ENCODE assay signal across 9 mouse cellular contexts in the genomic region with DNA sequence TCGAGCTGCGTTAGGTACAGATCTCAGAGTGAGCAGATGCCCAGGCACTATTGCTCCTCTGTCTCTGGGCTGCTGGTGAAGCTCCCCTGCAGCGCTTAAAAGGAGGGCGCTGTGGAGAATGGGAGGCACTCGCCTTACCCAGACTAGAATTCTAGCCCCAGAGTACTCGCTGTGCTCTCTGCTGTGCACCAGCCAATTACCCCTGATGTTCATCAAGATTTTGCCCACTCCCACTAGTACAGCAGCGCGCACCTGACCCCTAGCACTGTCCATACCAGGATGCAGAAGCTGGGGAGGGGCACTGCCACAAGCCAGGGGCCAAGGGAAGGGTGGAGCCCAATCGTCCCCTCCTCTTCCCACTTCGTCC. TPM values are rescaled to one million over a fixed set of nuclear protein-coding genes. Genes with fewer than 3 reads are reported as not detected.
A peak's percentile ranks its signal among the peaks of the same experiment; 100 is the strongest.
DNase-seq lines count a peak whose midpoint lies in the region; ATAC-seq and TF ChIP-seq lines count a peak whose summit lies in the region.
"Had no signal": no experiment of that assay in that cellular context is flagged by ENCODE, and none has a peak within 500 bp of the region (broad histone marks: within the 10 kb centered on the region; RNA-seq: fewer than 3 reads in every experiment).

No protein-coding gene starts in this region.

- H3K4me2 ChIP-seq in hindbrain, embryonic 16.5 days (ENCODE audit: low read length) = peak overlapping the region; percentile 61

- DNase-seq in left cerebral cortex, adult 2 months (ENCODE audit: extremely low spot score in 1 of 2, low spot score in 2 of 2) = no peak
- no peak for DNase-seq in left cerebral cortex, postnatal 10 days (ENCODE audit: extremely low spot score in 1 of 2, low spot score in 2 of 2)
- no peak for DNase-seq in embryo, embryonic 11 days
- DNase-seq in adipocyte (ENCODE audit: low spot score) = no peak
- DNase-seq in ovary, adult 18-20 months (ENCODE audit: low spot score) = no peak

- intact Hi-C loops in left cerebral cortex, adult 2 months (cut with DNase I) = loop anchor here (1.0 to 2.0 kb wide), 2 partner anchors 27 to 178 kb away; no protein-coding TSS in a partner anchor
- intact Hi-C loops in left cerebral cortex, postnatal 10 days (cut with DNase I) = loop anchor here (2.0 kb wide), 1 partner anchor 28 kb away; no protein-coding TSS in a partner anchor

- peak overlapping the region; percentile 48 for H3K9ac ChIP-seq in hindbrain, embryonic 16.5 days (ENCODE audit: low read depth, low read length)

- peak; percentile 63 for ATAC-seq in erythroblast, adult 5-6 weeks (replicated peaks; ENCODE audit: low FRiP score, poor library complexity, severe bottlenecking)
- peak; percentile 81 for ATAC-seq in hindbrain, embryonic 16.5 days
- ATAC-seq in monocyte, adult 5-6 weeks (replicated peaks; ENCODE audit: insufficient number of reproducible peaks, low FRiP score, low TSS enrichment, poor library complexity, severe bottlenecking) = peak; percentile 25; the same call in 1 of the 2 replicates

- WGBS in hindbrain, embryonic 16.5 days = 8% methylated on average over 8 of the region's 10 CpGs

- no peak overlapping the region for H3K27ac ChIP-seq in left cerebral cortex, adult 2 months
- no peak overlapping the region for H3K27ac ChIP-seq in hindbrain, embryonic 16.5 days (ENCODE audit: low read depth, low read length)

- no peaks in the 10 kb centered on the region for H3K36me3 ChIP-seq in hindbrain, embryonic 16.5 days (ENCODE audit: control insufficient read depth, insufficient read depth, low read length)

- H3K4me3 ChIP-seq in left cerebral cortex, adult 2 months = peak overlapping the region; percentile 33
- peak overlapping the region; percentile 24 for H3K4me3 ChIP-seq in hindbrain, embryonic 16.5 days (ENCODE audit: low read length)

- no peaks in the 10 kb centered on the region for H3K9me3 ChIP-seq in hindbrain, embryonic 16.5 days (ENCODE audit: control insufficient read depth, low read length)

- 0 out of 2 replicates have a peak, but pooled peaks have one; percentile 0 for TF ChIP-seq CTCF in left cerebral cortex, adult 2 months (IDR thresholded peaks at IDR 0.05)

- 0 out of 2 replicates have a peak, but pooled peaks cover 2% of the 10 kb centered on the region for H3K27me3 ChIP-seq in hindbrain, embryonic 16.5 days (replicated peaks; ENCODE audit: control insufficient read depth, insufficient read depth, low read length)

- H3K4me1 ChIP-seq in hindbrain, embryonic 16.5 days (ENCODE audit: control insufficient read depth, insufficient read depth, low read depth, low read length) = peaks cover 4% of the 10 kb centered on the region

RNA-seq across cellular contexts. Expression of gene Mob2, which starts 10.3 kb away (rescaled TPM):
- total RNA-seq in left cerebral cortex, adult 2 months (2021) = 10 to 100 TPM; 37.6 to 38.7 TPM
- total RNA-seq in left cerebral cortex, postnatal 10 days (2021) = 10 to 100 TPM; 23.6 to 26.7 TPM
- total RNA-seq in erythroblast, adult 5-6 weeks (2015; ENCODE audit: low replicate concordance) = 67.1 and 69.6 TPM in 2 replicates
- 75.1 and 76.9 TPM in 2 replicates for total RNA-seq in erythroblast, adult 5-6 weeks (2017; ENCODE audit: low replicate concordance)
- 52.7 and 55.9 TPM in 2 replicates for polyA plus RNA-seq in hindbrain, embryonic 16.5 days (2015; fragmentation: Nextera tagmentation; extraction: Ambion mirVana)
- 38.5 to 50.0 TPM (median 45.2 TPM) in 3 replicates for total RNA-seq in monocyte, adult 5-6 weeks (2017)

RNA-seq across cellular contexts. Expression of gene Dusp8, which starts 24.4 kb away (rescaled TPM):
- 100 to 1,000 TPM; 153 to 173 TPM for total RNA-seq in left cerebral cortex, adult 2 months (2021)
- 100 to 1,000 TPM; 157 to 164 TPM for total RNA-seq in left cerebral cortex, postnatal 10 days (2021)
- 13.3 and 22.2 TPM in 2 replicates for total RNA-seq in erythroblast, adult 5-6 weeks (2015; ENCODE audit: low replicate concordance)
- total RNA-seq in erythroblast, adult 5-6 weeks (2017; ENCODE audit: low replicate concordance) = 14.7 and 15.9 TPM in 2 replicates
- 109 and 117 TPM in 2 replicates for polyA plus RNA-seq in hindbrain, embryonic 16.5 days (2015; fragmentation: Nextera tagmentation; extraction: Ambion mirVana)
- 0.29 to 1.4 TPM in 2 of 3 replicates, not detected in the other for total RNA-seq in monocyte, adult 5-6 weeks (2017)

RNA-seq across cellular contexts. Expression of gene Gm45618, which starts 49.3 kb away (rescaled TPM):
- not detected for total RNA-seq in left cerebral cortex, adult 2 months (2021)
- not detected for total RNA-seq in left cerebral cortex, postnatal 10 days (2021)
- not detected in 2 replicates for total RNA-seq in erythroblast, adult 5-6 weeks (2015; ENCODE audit: low replicate concordance)
- not detected in 2 replicates for total RNA-seq in erythroblast, adult 5-6 weeks (2017; ENCODE audit: low replicate concordance)
- polyA plus RNA-seq in hindbrain, embryonic 16.5 days (2015; fragmentation: Nextera tagmentation; extraction: Ambion mirVana) = 0.25 TPM in 2 replicates
- total RNA-seq in monocyte, adult 5-6 weeks (2017) = not detected in 3 replicates
- polyA plus RNA-seq: limb, embryonic 11.5 days had no signal

Comparison
In these comparisons a context has a peak if more than half of its experiments do, and no peak if none do; other contexts are left out.
1. ATAC-seq: peak in every context shown above with its lines; median percentile 81 in hindbrain, embryonic 16.5 days; 63 in erythroblast, adult 5-6 weeks; 25 in monocyte, adult 5-6 weeks.